Mouse (Mus musculus): ENCODE results near the gene Vmn1r86. TPM values are rescaled to one million over a fixed set of nuclear protein-coding genes. Genes with fewer than 3 reads are reported as not detected.
"Not testable (repeated sequence)": the region's sequence is repeated elsewhere in the genome, so short reads cannot be mapped to it uniquely, and the experiment has no call there.

Gene Vmn1r86
- total and polyA plus RNA-seq, 2 experiments from 2014 or later, result not detected

GRCm38 (mm10) chr7:13095073-13095472, 24.6 kb downstream of the Vmn1r86 start, which contains the start of gene Vmn1r85:
Gene Vmn1r85, minus strand, starts transcription at chr7:13095173.
- 38% methylated on average over 3 of the region's 3 CpGs for WGBS
- no peak for ATAC-seq (ENCODE audit: insufficient read depth, low read depth)

GRCm38 (mm10) chr7:13072293-13072692, 47.4 kb downstream of the Vmn1r86 start:
- Histone ChIP-seq H3K4me2 (ENCODE audit: low read depth, low read length) (no peak overlapping the region), H3K27me3 (ENCODE audit: control insufficient read depth, insufficient read depth, low read length) (no peaks in the 10 kb centered on the region), H3K9me3 (replicated peaks; ENCODE audit: control insufficient read depth, low read length) (no peaks in the 10 kb centered on the region), H3K9ac (replicated peaks; ENCODE audit: low read depth, low read length) (no peak overlapping the region), H3K4me1 (ENCODE audit: control insufficient read depth, insufficient read depth) (no peaks in the 10 kb centered on the region), H3K27ac (ENCODE audit: low read depth) (no peak overlapping the region), H3K4me3 (ENCODE audit: low read depth, low read length) (no peak overlapping the region), H3K36me3 (replicated peaks; ENCODE audit: control insufficient read depth, insufficient read depth, low read length) (no peaks in the 10 kb centered on the region)
- no peak for TF ChIP-seq CTCF (IDR thresholded peaks at IDR 0.05; ENCODE audit: low read depth)
- no peak for TF ChIP-seq EP300 (IDR thresholded peaks at IDR 0.05; ENCODE audit: low read depth)
- DNase-seq (ENCODE audit: low spot score), result no peak
- 49% methylated on average over 5 of the region's 5 CpGs for WGBS
- ATAC-seq (ENCODE audit: insufficient read depth, low read depth), result no peak

More at GRCm38 (mm10) chr7:13095073-13095472, 24.6 kb downstream of the Vmn1r86 start, which contains the start of gene Vmn1r85:
- Histone ChIP-seq H3K27ac (ENCODE audit: low read depth) (no peak within 1 kb of the TSS), H3K9ac (replicated peaks; ENCODE audit: low read depth, low read length) (no peak within 1 kb of the TSS), H3K4me1 (ENCODE audit: control insufficient read depth, insufficient read depth) (no peaks in the 10 kb centered on the region), H3K4me3 (ENCODE audit: low read depth, low read length) (no peak within 1 kb of the TSS), H3K4me2 (ENCODE audit: low read depth, low read length) (no peak within 1 kb of the TSS), H3K36me3 (replicated peaks; ENCODE audit: control insufficient read depth, insufficient read depth, low read length) (no peaks in the 10 kb centered on the region), H3K27me3 (ENCODE audit: control insufficient read depth, insufficient read depth, low read length) (no peaks in the 10 kb centered on the region), H3K9me3 (replicated peaks; ENCODE audit: control insufficient read depth, low read length) (no peaks in the 10 kb centered on the region)
- no peak for DNase-seq (ENCODE audit: low spot score)
- TF ChIP-seq EP300 (IDR thresholded peaks at IDR 0.05; ENCODE audit: low read depth) (no peak), CTCF (IDR thresholded peaks at IDR 0.05; ENCODE audit: low read depth) (no peak)

- H3K4me3 ChIP-seq (ENCODE audit: low read depth, low read length); H3K27me3 ChIP-seq (ENCODE audit: control insufficient read depth, insufficient read depth, low read length); H3K9ac ChIP-seq (replicated peaks; ENCODE audit: low read depth, low read length); DNase-seq (ENCODE audit: low spot score); H3K9me3 ChIP-seq (replicated peaks; ENCODE audit: control insufficient read depth, low read length); H3K4me2 ChIP-seq (ENCODE audit: low read depth, low read length); ATAC-seq (ENCODE audit: insufficient read depth, low read depth); H3K36me3 ChIP-seq (replicated peaks; ENCODE audit: control insufficient read depth, insufficient read depth, low read length); H3K4me1 ChIP-seq (ENCODE audit: control insufficient read depth, insufficient read depth); H3K27ac ChIP-seq (ENCODE audit: low read depth): not testable (repeated sequence)
- WGBS, result 49% methylated on average over 2 of the region's 2 CpGs
- TF ChIP-seq CTCF (IDR thresholded peaks at IDR 0.05; ENCODE audit: low read depth), result peak; percentile 25
These were observed 56.3 kb downstream of the Vmn1r86 start for GRCm38 (mm10) chr7:13063399-13063798.

- Histone ChIP-seq H3K9ac (replicated peaks; ENCODE audit: low read depth, low read length) (no peak overlapping the region), H3K4me1 (ENCODE audit: control insufficient read depth, insufficient read depth) (no peaks in the 10 kb centered on the region), H3K36me3 (replicated peaks; ENCODE audit: control insufficient read depth, insufficient read depth, low read length) (no peaks in the 10 kb centered on the region), H3K27ac (ENCODE audit: low read depth) (no peak overlapping the region), H3K4me3 (ENCODE audit: low read depth, low read length) (no peak overlapping the region), H3K9me3 (replicated peaks; ENCODE audit: control insufficient read depth, low read length) (no peaks in the 10 kb centered on the region), H3K27me3 (ENCODE audit: control insufficient read depth, insufficient read depth, low read length) (no peaks in the 10 kb centered on the region), H3K4me2 (ENCODE audit: low read depth, low read length) (no peak overlapping the region)
- DNase-seq (ENCODE audit: low spot score), result no peak
- ATAC-seq (ENCODE audit: insufficient read depth, low read depth), result no peak
- 83% methylated on average over 9 of the region's 9 CpGs for WGBS
- TF ChIP-seq EP300 (IDR thresholded peaks at IDR 0.05; ENCODE audit: low read depth), result no peak
- TF ChIP-seq CTCF (IDR thresholded peaks at IDR 0.05; ENCODE audit: low read depth), result no peak
These were observed 60.2 kb downstream of the Vmn1r86 start for GRCm38 (mm10) chr7:13059536-13059935.

- TF ChIP-seq EP300 (IDR thresholded peaks at IDR 0.05; ENCODE audit: low read depth) (no peak), CTCF (IDR thresholded peaks at IDR 0.05; ENCODE audit: low read depth) (peak; percentile 19; the same call in 1 of the 2 replicates)
- DNase-seq (ENCODE audit: low spot score), result no peak
- Histone ChIP-seq H3K36me3 (replicated peaks; ENCODE audit: control insufficient read depth, insufficient read depth, low read length) (no peaks in the 10 kb centered on the region), H3K9me3 (replicated peaks; ENCODE audit: control insufficient read depth, low read length) (no peaks in the 10 kb centered on the region), H3K9ac (replicated peaks; ENCODE audit: low read depth, low read length) (no peak overlapping the region), H3K4me1 (ENCODE audit: control insufficient read depth, insufficient read depth) (0 out of 2 replicates have a peak, but pooled peaks cover 5% of the 10 kb centered on the region), H3K4me3 (ENCODE audit: low read depth, low read length) (no peak overlapping the region), H3K27ac (ENCODE audit: low read depth) (no peak overlapping the region), H3K27me3 (ENCODE audit: control insufficient read depth, insufficient read depth, low read length) (no peaks in the 10 kb centered on the region), H3K4me2 (ENCODE audit: low read depth, low read length) (no peak overlapping the region)
- WGBS, result 62% methylated on average over 8 of the region's 8 CpGs
- ATAC-seq (ENCODE audit: insufficient read depth, low read depth), result no peak
These were observed 62.6 kb downstream of the Vmn1r86 start for GRCm38 (mm10) chr7:13056913-13057700.

All from heart, postnatal 0 days (tissue).